Mouse (Mus musculus) forebrain, embryonic 14.5 days (tissue): Measurements from ENCODE around the gene Zfp658. TPM values are rescaled to one million over a fixed set of nuclear protein-coding genes. Genes with fewer than 3 reads are reported as not detected.

Experiments used
- ATAC-seq: fragments of 200-750 bp; cut with Nextera tagmentation; 2 replicates; pipeline ENCODE4 v1.8.0; 2017; ENCODE audit warnings: mild to moderate bottlenecking, moderate library complexity
- DNase-seq: peaks from one replicate; pipeline ENCODE4 v3.0.0-alpha.2; 2015; ENCODE audit warnings: low spot score
- H3K27ac ChIP-seq: fragments of 300-500 bp; sonication (generic); 2 replicates; pipeline ENCODE4 v1.5.1; 2014; ENCODE audit warnings: low read depth, mild to moderate bottlenecking, control low read depth, low read length, moderate library complexity
- H3K27me3 ChIP-seq: fragments of 300-500 bp; sonication (generic); replicated peaks from 2 replicates; pipeline ENCODE4 v1.6.1; 2014; ENCODE audit warnings: low read length, control low read depth, mixed read lengths; ENCODE audit not compliant: control insufficient read depth, insufficient read depth
- H3K36me3 ChIP-seq: fragments of 300-500 bp; sonication (generic); 2 replicates; pipeline ENCODE4 v1.6.1; 2014; ENCODE audit warnings: low read length, control low read depth; ENCODE audit not compliant: control insufficient read depth, insufficient read depth
- H3K4me1 ChIP-seq: fragments of 300-500 bp; sonication (generic); 2 replicates; pipeline ENCODE4 v1.6.1; 2014; ENCODE audit warnings: antibody characterized with exemption, low read length, control low read depth; ENCODE audit not compliant: control insufficient read depth, insufficient read depth
- H3K4me2 ChIP-seq: fragments of 300-500 bp; sonication (generic); 2 replicates; pipeline ENCODE4 v1.6.1; 2014; ENCODE audit warnings: mild to moderate bottlenecking, control low read depth, low read length
- H3K4me3 ChIP-seq: fragments of 300-500 bp; sonication (generic); 2 replicates; pipeline ENCODE4 v1.5.1; 2014; ENCODE audit warnings: low read depth, low read length, control low read depth
- H3K9ac ChIP-seq: fragments of 300-500 bp; sonication (generic); 2 replicates; pipeline ENCODE4 v1.6.1; 2014; ENCODE audit warnings: mild to moderate bottlenecking, low read length, control low read depth, moderate library complexity
- H3K9me3 ChIP-seq: fragments of 300-500 bp; sonication (generic); replicated peaks from 2 replicates; pipeline ENCODE4 v1.6.1; 2016; ENCODE audit warnings: low read length, control low read depth, mixed read lengths; ENCODE audit not compliant: control insufficient read depth
- WGBS: fragments of 180-500 bp; shearing (Covaris S2); extraction: QIAGEN DNeasy Blood & Tissue Kit; methylation state at CpG from one replicate; pipeline ENCODE4 v1.1.7; 2014; 5-methylcytosine and 5-hydroxymethylcytosine counted together
- polyA plus RNA-seq: library from polyadenylated mRNA; unstranded; fragments of >200 nt; fragmentation: Nextera tagmentation; extraction: Ambion mirVana; gene quantifications from 2 replicates; pipeline ENCODE4 v1.2.1, GENCODE M21; 2014

Gene Zfp658
- polyA plus RNA-seq, 1 experiment from 2014 or later: 7.6 TPM

GRCm38 (mm10) chr7:43544225-43544977, 17.7 kb upstream of the Zfp658 start, which contains the start of gene Cd33:
Cd33 (minus strand) TSS chr7:43544428.
- WGBS: 91% methylated on average over 7 of the region's 7 CpGs
- H3K4me2 ChIP-seq: no peak within 1 kb of the TSS
- H3K36me3 ChIP-seq: no peaks in the 10 kb centered on the region
- H3K9me3 ChIP-seq: no peaks in the 10 kb centered on the region
- no peak within 1 kb of the TSS for H3K9ac ChIP-seq
- no peaks in the 10 kb centered on the region for H3K27me3 ChIP-seq
- H3K4me3 ChIP-seq: no peak within 1 kb of the TSS
- no peak for ATAC-seq
- DNase-seq: no peak
- no peak within 1 kb of the TSS for H3K27ac ChIP-seq
- H3K4me1 ChIP-seq: no peaks in the 10 kb centered on the region

GRCm38 (mm10) chr7:43545656-43546545, 16.2 kb upstream of the Zfp658 start:
- ATAC-seq (no peak), DNase-seq (no peak)
- H3K4me1 ChIP-seq: no peaks in the 10 kb centered on the region
- H3K4me3 ChIP-seq: no peak overlapping the region
- H3K27ac ChIP-seq: no peak overlapping the region
- H3K27me3 ChIP-seq: no peaks in the 10 kb centered on the region
- H3K9ac ChIP-seq: no peak overlapping the region
- no peaks in the 10 kb centered on the region for H3K9me3 ChIP-seq
- H3K36me3 ChIP-seq: no peaks in the 10 kb centered on the region
- 79% methylated on average over 7 of the region's 7 CpGs for WGBS
- H3K4me2 ChIP-seq: no peak overlapping the region

- Histone ChIP-seq H3K4me3 (no peak overlapping the region), H3K36me3 (no peaks in the 10 kb centered on the region), H3K9ac (no peak overlapping the region), H3K27me3 (no peaks in the 10 kb centered on the region), H3K4me2 (no peak overlapping the region), H3K27ac (no peak overlapping the region), H3K4me1 (no peaks in the 10 kb centered on the region), H3K9me3 (no peaks in the 10 kb centered on the region)
- ATAC-seq (no peak), DNase-seq (peak; percentile 24)
- 45% methylated on average over 5 of the region's 5 CpGs for WGBS
Measured at GRCm38 (mm10) chr7:43547666-43548065, 14.4 kb upstream of the Zfp658 start.

- no peak for ATAC-seq
- Histone ChIP-seq H3K27ac (no peak overlapping the region), H3K4me2 (no peak overlapping the region), H3K9me3 (no peaks in the 10 kb centered on the region), H3K36me3 (no peaks in the 10 kb centered on the region), H3K4me3 (no peak overlapping the region), H3K27me3 (no peaks in the 10 kb centered on the region), H3K9ac (no peak overlapping the region), H3K4me1 (no peaks in the 10 kb centered on the region)
- WGBS: 83% methylated on average over 4 of the region's 4 CpGs
- no peak for DNase-seq
Measured at GRCm38 (mm10) chr7:43548206-43548605, 13.8 kb upstream of the Zfp658 start.

GRCm38 (mm10) chr7:43553153-43553552, 8.9 kb upstream of the Zfp658 start:
- ATAC-seq: no peak
- Histone ChIP-seq H3K27me3 (no peaks in the 10 kb centered on the region), H3K9me3 (no peaks in the 10 kb centered on the region), H3K36me3 (no peaks in the 10 kb centered on the region), H3K9ac (no peak overlapping the region), H3K4me1 (no peaks in the 10 kb centered on the region), H3K4me3 (no peak overlapping the region), H3K27ac (no peak overlapping the region), H3K4me2 (no peak overlapping the region)
- WGBS: 91% methylated on average over 4 of the region's 4 CpGs
- DNase-seq: no peak

GRCm38 (mm10) chr7:43554550-43554949, 7.5 kb upstream of the Zfp658 start:
- no peak overlapping the region for H3K4me3 ChIP-seq
- no peak overlapping the region for H3K27ac ChIP-seq
- no peak overlapping the region for H3K9ac ChIP-seq
- no peaks in the 10 kb centered on the region for H3K9me3 ChIP-seq
- H3K4me1 ChIP-seq: no peaks in the 10 kb centered on the region
- H3K27me3 ChIP-seq: no peaks in the 10 kb centered on the region
- DNase-seq: no peak
- H3K36me3 ChIP-seq: no peaks in the 10 kb centered on the region
- H3K4me2 ChIP-seq: no peak overlapping the region
- WGBS: 79% methylated on average over 3 of the region's 3 CpGs
- no peak for ATAC-seq

- no peak for ATAC-seq
- H3K9me3 ChIP-seq: no peaks in the 10 kb centered on the region
- WGBS: 92% methylated on average over 5 of the region's 5 CpGs
- H3K9ac ChIP-seq: no peak overlapping the region
- no peak for DNase-seq
- no peak overlapping the region for H3K4me2 ChIP-seq
- H3K27me3 ChIP-seq: no peaks in the 10 kb centered on the region
- H3K4me3 ChIP-seq: no peak overlapping the region
- no peak overlapping the region for H3K27ac ChIP-seq
- no peaks in the 10 kb centered on the region for H3K36me3 ChIP-seq
- H3K4me1 ChIP-seq: no peaks in the 10 kb centered on the region
Measured at GRCm38 (mm10) chr7:43555351-43555750, 6.7 kb upstream of the Zfp658 start.

GRCm38 (mm10) chr7:43556901-43557300, 5.2 kb upstream of the Zfp658 start:
- Histone ChIP-seq H3K4me3 (no peak overlapping the region), H3K4me2 (no peak overlapping the region), H3K9me3 (no peaks in the 10 kb centered on the region), H3K9ac (no peak overlapping the region), H3K36me3 (no peaks in the 10 kb centered on the region), H3K4me1 (no peaks in the 10 kb centered on the region), H3K27ac (no peak overlapping the region), H3K27me3 (no peaks in the 10 kb centered on the region)
- 93% methylated on average over 1 of the region's 1 CpGs for WGBS
- DNase-seq (no peak), ATAC-seq (no peak)

GRCm38 (mm10) chr7:43562651-43563070, 605 bp downstream of the Zfp658 start:
- Histone ChIP-seq H3K27ac (peak overlapping the region; percentile 87), H3K36me3 (peaks cover 24% of the 10 kb centered on the region), H3K4me1 (peaks cover 10% of the 10 kb centered on the region), H3K4me3 (peak overlapping the region; percentile 79), H3K4me2 (peak overlapping the region; percentile 76), H3K27me3 (no peaks in the 10 kb centered on the region), H3K9me3 (no peaks in the 10 kb centered on the region), H3K9ac (peak overlapping the region; percentile 78)
- peak; percentile 27 for ATAC-seq
- WGBS: 0% methylated on average over 10 of the region's 10 CpGs
- peak; percentile 45 for DNase-seq
